Mouse (Mus musculus) megakaryocyte, embryonic 14.5 days (primary cell): Measurements from ENCODE around the gene Olfr1062.
"Not testable (repeated sequence)": the region's sequence is repeated elsewhere in the genome, so short reads cannot be mapped to it uniquely, and the experiment has no call there.

Experiments used
- FLI1 ChIP-seq: IDR thresholded peaks from 2 replicates; pipeline ENCODE4 v1.6.1; 2012; ENCODE audit warnings: low read length, inconsistent platforms, mixed read lengths
- GATA1 ChIP-seq: IDR thresholded peaks from 3 replicates; pipeline ENCODE4 v1.6.1; 2012; ENCODE audit warnings: mixed read lengths, low read length, inconsistent platforms, borderline replicate concordance

DNA sequence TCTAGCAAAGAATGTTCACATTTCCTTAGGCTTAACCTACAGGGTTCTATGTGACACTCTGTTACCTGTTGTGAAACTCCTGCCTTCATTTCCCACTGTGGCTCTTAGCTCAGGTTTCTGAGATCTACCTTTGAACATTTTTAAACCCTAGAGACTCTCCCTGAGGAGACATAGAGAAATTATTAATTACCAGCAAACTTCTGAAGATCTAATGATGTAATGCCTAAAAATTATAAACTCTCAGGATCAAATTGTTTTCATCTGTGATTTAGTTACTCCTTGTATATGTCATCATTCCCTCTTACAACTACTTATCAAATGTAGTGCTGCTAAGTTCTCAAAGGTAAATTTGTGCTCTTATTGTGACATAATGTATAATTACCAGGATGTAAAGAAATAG is 38.1 kb downstream of the Olfr1062 start, which contains the start of gene Olfr1058:
- not testable (repeated sequence) for TF ChIP-seq GATA1, FLI1
